Mouse (Mus musculus) CH12.LX (cell line): ENCODE measurements around the gene Eefsec. TPM values are rescaled to one million over a fixed set of nuclear protein-coding genes. Genes with fewer than 3 reads are reported as not detected.

ENCODE experiments used
- DNase-seq: peaks from one replicate; pipeline ENCODE4 v3.0.0-alpha.2; 2013; ENCODE audit errors: extremely low read depth
- H3K27ac ChIP-seq: 2 replicates; pipeline ENCODE4 v1.5.1; 2012; ENCODE audit warnings: low read depth, mild to moderate bottlenecking, control low read depth, moderate library complexity; ENCODE audit not compliant: insufficient read depth
- H3K27me3 ChIP-seq: replicated peaks from 2 replicates; pipeline ENCODE3; 2012; ENCODE audit warnings: inconsistent platforms
- H3K36me3 ChIP-seq, 2 experiments: replicated peaks in 1 of 2; 2 replicates each; pipeline versions ENCODE3 to v1.6.1; 2012; ENCODE audit warnings: inconsistent platforms in 1 of 2, low read length in 1 of 2, mild to moderate bottlenecking in 1 of 2, mixed read lengths in 1 of 2, moderate library complexity in 1 of 2; ENCODE audit not compliant: control insufficient read depth in 1 of 2, insufficient read depth in 1 of 2
- H3K4me1 ChIP-seq, 2 experiments: 2 replicates each; pipeline ENCODE4 v1.6.1; 2012; ENCODE audit warnings: inconsistent platforms in 1 of 2, moderate library complexity in 1 of 2; ENCODE audit not compliant: insufficient read depth in 2 of 2, control insufficient read depth in 1 of 2
- H3K4me2 ChIP-seq: 2 replicates; pipeline ENCODE4 v1.6.1; 2012; ENCODE audit warnings: low read depth, mild to moderate bottlenecking, control low read depth; ENCODE audit not compliant: poor library complexity, insufficient read depth, severe bottlenecking
- H3K4me3 ChIP-seq, 3 experiments: fragments of 150-350 bp in 1 of 3; sonication (generic) in 1 of 3; replicated peaks in 1 of 3; 2 replicates each; pipeline versions ENCODE3 to v1.5.1; 2011 to 2012; ENCODE audit warnings: low read depth in 2 of 3, low read length in 2 of 3, mild to moderate bottlenecking in 2 of 3, moderate library complexity in 2 of 3, control low read depth in 1 of 3, improper control_type of control experiment in 1 of 3, inconsistent platforms in 1 of 3, mixed read lengths in 1 of 3; ENCODE audit not compliant: poor library complexity in 1 of 3
- H3K79me2 ChIP-seq: replicated peaks from 2 replicates; pipeline ENCODE4 v1.6.1; 2012; ENCODE audit warnings: mild to moderate bottlenecking, moderate library complexity; ENCODE audit not compliant: control insufficient read depth, poor library complexity, insufficient read depth, severe bottlenecking; ENCODE audit errors: extremely low read depth
- H3K9ac ChIP-seq: 2 replicates; pipeline ENCODE4 v1.6.1; 2012; ENCODE audit warnings: low read depth, mild to moderate bottlenecking, control low read depth, moderate library complexity; ENCODE audit not compliant: insufficient read depth
- H3K9me3 ChIP-seq: replicated peaks from 2 replicates; pipeline ENCODE3; 2012; ENCODE audit warnings: low read length, inconsistent platforms, mixed read lengths
- CHD2 ChIP-seq: IDR thresholded peaks from 2 replicates; pipeline ENCODE4 v1.6.1; 2011; ENCODE audit warnings: low read length, improper control_type of control experiment
- CTCF ChIP-seq, 2 experiments: IDR thresholded peaks in 1 of 2; conservative IDR thresholded peaks in 1 of 2; 2 replicates each; pipeline ENCODE4 v1.5.1; 2011 to 2012; ENCODE audit warnings: low read depth in 2 of 2, low read length in 2 of 2, improper control_type of control experiment in 1 of 2, inconsistent platforms in 1 of 2, mild to moderate bottlenecking in 1 of 2, moderate library complexity in 1 of 2
- E2F4 ChIP-seq: IDR thresholded peaks from 2 replicates; pipeline ENCODE4 v1.6.1; 2011; ENCODE audit warnings: low read depth, low read length, improper control_type of control experiment; ENCODE audit not compliant: insufficient replicate concordance
- ELF1 ChIP-seq: IDR thresholded peaks from 2 replicates; pipeline ENCODE4 v1.6.1; 2014; ENCODE audit warnings: low read depth, mild to moderate bottlenecking, inconsistent platforms, low read length, improper control_type of control experiment
- GABPA ChIP-seq: IDR thresholded peaks from 2 replicates; pipeline ENCODE4 v1.6.1; 2012; ENCODE audit warnings: low read depth, low read length, improper control_type of control experiment, inconsistent platforms; ENCODE audit not compliant: insufficient replicate concordance
- HCFC1 ChIP-seq: IDR thresholded peaks from 2 replicates; pipeline ENCODE4 v1.6.1; 2012; ENCODE audit warnings: low read depth, mild to moderate bottlenecking, inconsistent platforms, low read length, improper control_type of control experiment
- IRF4 ChIP-seq: IDR thresholded peaks from 2 replicates; pipeline ENCODE4 v1.6.1; 2014; ENCODE audit warnings: low read depth, mild to moderate bottlenecking, inconsistent platforms, low read length, improper control_type of control experiment
- JUN ChIP-seq: IDR thresholded peaks from 2 replicates; pipeline ENCODE4 v1.6.1; 2011; ENCODE audit warnings: low read depth, mild to moderate bottlenecking, low read length, improper control_type of control experiment, moderate library complexity; ENCODE audit not compliant: insufficient read depth
- KAT2A ChIP-seq: IDR thresholded peaks from 2 replicates; pipeline ENCODE4 v1.6.1; 2012; ENCODE audit warnings: low read length, improper control_type of control experiment, inconsistent platforms; ENCODE audit not compliant: insufficient replicate concordance
- MAFK ChIP-seq: IDR thresholded peaks from 2 replicates; pipeline ENCODE4 v1.6.1; 2011; ENCODE audit warnings: low read length, improper control_type of control experiment; ENCODE audit not compliant: insufficient replicate concordance
- MAX ChIP-seq: IDR thresholded peaks from 2 replicates; pipeline ENCODE4 v1.6.1; 2011; ENCODE audit warnings: low read length, improper control_type of control experiment
- MAZ ChIP-seq: IDR thresholded peaks from 2 replicates; pipeline ENCODE4 v1.6.1; 2012; ENCODE audit warnings: low read depth, mild to moderate bottlenecking, inconsistent platforms, low read length, improper control_type of control experiment, moderate library complexity
- MYC ChIP-seq: IDR thresholded peaks from 2 replicates; pipeline ENCODE4 v1.6.1; 2011; ENCODE audit warnings: low read depth, mild to moderate bottlenecking, improper control_type of control experiment, low read length
- NELFE ChIP-seq: IDR thresholded peaks from 2 replicates; pipeline ENCODE4 v1.6.1; 2011; ENCODE audit warnings: low read depth, low read length, improper control_type of control experiment
- NRF1 ChIP-seq: IDR thresholded peaks from 2 replicates; pipeline ENCODE4 v1.6.1; 2014; ENCODE audit warnings: low read depth, mild to moderate bottlenecking, inconsistent platforms, low read length, improper control_type of control experiment, moderate library complexity
- RAD21 ChIP-seq: IDR thresholded peaks from 2 replicates; pipeline ENCODE4 v1.6.1; 2011; ENCODE audit warnings: low read depth, mild to moderate bottlenecking, low read length, improper control_type of control experiment, moderate library complexity
- RCOR1 ChIP-seq: conservative IDR thresholded peaks from 2 replicates; pipeline ENCODE4 v1.6.1; 2012; ENCODE audit warnings: low read depth, mild to moderate bottlenecking, inconsistent platforms, low read length, improper control_type of control experiment
- SIN3A ChIP-seq: IDR thresholded peaks from 2 replicates; pipeline ENCODE4 v1.6.1; 2012; ENCODE audit warnings: low read length, improper control_type of control experiment, inconsistent platforms
- SMC3 ChIP-seq: IDR thresholded peaks from 2 replicates; pipeline ENCODE4 v1.6.1; 2011; ENCODE audit warnings: low read depth, low read length, improper control_type of control experiment
- TBP ChIP-seq: conservative IDR thresholded peaks from 2 replicates; pipeline ENCODE4 v1.6.1; 2011; ENCODE audit warnings: low read depth, low read length, improper control_type of control experiment
- TCF12 ChIP-seq: IDR thresholded peaks from 2 replicates; pipeline ENCODE4 v1.6.1; 2014; ENCODE audit warnings: low read depth, mild to moderate bottlenecking, inconsistent platforms, low read length, improper control_type of control experiment
- UBTF ChIP-seq: IDR thresholded peaks from 2 replicates; pipeline ENCODE4 v1.6.1; 2012; ENCODE audit warnings: low read depth, mild to moderate bottlenecking, inconsistent platforms, low read length, improper control_type of control experiment, moderate library complexity
- USF1 ChIP-seq: IDR thresholded peaks from 2 replicates; pipeline ENCODE4 v1.6.1; 2014; ENCODE audit warnings: low read depth, mild to moderate bottlenecking, inconsistent platforms, low read length, improper control_type of control experiment
- ZC3H11A ChIP-seq: IDR thresholded peaks from 2 replicates; pipeline ENCODE4 v1.6.1; 2012; ENCODE audit warnings: low read depth, mild to moderate bottlenecking, inconsistent platforms, low read length, improper control_type of control experiment
- ZKSCAN1 ChIP-seq: IDR thresholded peaks from 2 replicates; pipeline ENCODE4 v1.6.1; 2012; ENCODE audit warnings: low read depth, inconsistent platforms, low read length, improper control_type of control experiment, borderline replicate concordance
- ZMIZ1 ChIP-seq: IDR thresholded peaks from 2 replicates; pipeline ENCODE4 v1.6.1; 2012; ENCODE audit warnings: low read depth, mild to moderate bottlenecking, inconsistent platforms, low read length, improper control_type of control experiment
- ZNF384 ChIP-seq: IDR thresholded peaks from 2 replicates; pipeline ENCODE4 v1.6.1; 2012; ENCODE audit warnings: low read depth, low read length, improper control_type of control experiment, inconsistent platforms
- dilution Hi-C: fragments of 300-500 bp; cut with MboI; formaldehyde crosslinking; loops from 2 replicates; pipeline ENCODE4 v1.14.3; 2020; ENCODE audit warnings: low sequenced_read_pairs; ENCODE audit not compliant: extremely low pct_unique_long_range_greater_than_20kb, extremely low pct_ligation_motif_present
- in situ Hi-C: fragments of 300-500 bp; cut with MboI; formaldehyde crosslinking; loops from 3 replicates; pipeline ENCODE4 v1.14.3; 2019; ENCODE audit warnings: low sequenced_read_pairs, low pct_ligation_motif_present, low pct_unique_long_range_greater_than_20kb, mixed read lengths
- polyA plus RNA-seq: library from polyadenylated mRNA; unstranded; fragments of >175 nt; gene quantifications from 2 replicates; pipeline ENCODE4 v1.2.1, GENCODE M21; 2012; ENCODE audit warnings: low read depth; ENCODE audit not compliant: insufficient read length
- total RNA-seq, 2 experiments: library from RNA; depleted of rRNA; stranded (reverse); fragments of 300-350 nt in 1 of 2; fragments of >200 nt in 1 of 2; gene quantifications; 2 replicates each; pipeline ENCODE4 v1.2.3; 2012 to 2014

Gene Eefsec
- total and polyA plus RNA-seq, 3 experiments: 26.2 to 48.8 (median 32.1) TPM

DNA sequence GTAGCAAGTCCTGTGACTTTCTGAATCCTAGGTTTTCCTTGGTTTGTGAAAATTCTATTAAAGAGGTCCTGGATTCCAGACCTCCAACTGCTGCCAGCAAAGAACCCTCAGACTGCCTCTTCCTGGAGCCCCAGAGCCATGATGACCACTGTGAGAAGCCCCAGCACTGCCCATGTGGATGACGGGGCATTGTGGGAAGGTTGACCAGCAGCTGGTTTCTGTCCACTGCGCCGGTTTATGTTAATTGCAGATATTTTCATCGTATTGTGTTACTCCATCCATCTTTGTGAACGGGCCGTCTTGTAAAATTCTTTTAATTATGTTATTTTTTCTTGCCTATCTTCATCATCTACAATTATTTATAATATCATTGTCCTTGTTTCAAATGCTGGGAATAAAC, 171.7 kb downstream of the Eefsec start:
- H3K4me3 ChIP-seq: no peak overlapping the region
- no peaks in the 10 kb centered on the region for H3K27me3 ChIP-seq
- H3K4me1 ChIP-seq: no peaks in the 10 kb centered on the region
- H3K9me3 ChIP-seq: no peaks in the 10 kb centered on the region
- dilution Hi-C loops (no loop called here), in situ Hi-C loops (no loop called here)
- no peak overlapping the region for H3K27ac ChIP-seq
- DNase-seq: no peak
- peaks cover 4 to 79% of the 10 kb centered on the region in 2 experiments for H3K36me3 ChIP-seq
- H3K4me2 ChIP-seq: no peak overlapping the region
- TF ChIP-seq TBP (no peak), ZC3H11A (no peak), RAD21 (no peak), SMC3 (no peak), RCOR1 (no peak), MYC (no peak), MAZ (no peak), ZMIZ1 (no peak), MAFK (no peak), USF1 (no peak), MAX (no peak), CHD2 (no peak), UBTF (no peak), NELFE (no peak), IRF4 (no peak), E2F4 (no peak), CTCF (conservative IDR thresholded peaks at IDR 0.05 in 1 of 2, IDR thresholded peaks at IDR 0.05 in 1 of 2; ENCODE audit: low read depth in 2 of 2, low read length in 2 of 2) (no peak), TCF12 (no peak), ELF1 (no peak), JUN (no peak)
- TF ChIP-seq, all 38 proteins: peak for 0
- no peaks in the 10 kb centered on the region for H3K79me2 ChIP-seq
- H3K9ac ChIP-seq: no peak overlapping the region

DNA sequence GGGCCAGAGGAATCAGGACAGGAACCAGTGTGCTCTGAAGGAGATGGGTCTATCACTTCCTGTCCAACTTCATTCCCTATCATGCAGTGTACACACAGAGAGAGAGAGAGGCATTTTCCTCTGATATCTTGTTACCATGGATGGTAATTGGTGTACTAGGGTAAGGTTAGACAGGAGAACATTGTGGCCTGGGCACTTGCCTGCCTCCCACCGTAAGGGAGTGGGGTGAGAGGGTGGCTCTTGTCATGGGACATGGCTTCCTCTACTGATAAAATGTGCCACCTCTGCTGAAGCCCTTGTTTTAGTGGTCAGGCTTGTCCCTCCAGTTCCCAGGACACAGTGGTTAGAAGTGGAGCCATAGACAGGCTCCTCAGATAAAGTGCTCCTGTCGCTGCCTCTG, 178.4 kb downstream of the Eefsec start:
- DNase-seq: no peak
- H3K9ac ChIP-seq: no peak overlapping the region
- no peak overlapping the region for H3K4me3 ChIP-seq
- H3K27me3 ChIP-seq: no peaks in the 10 kb centered on the region
- no peak overlapping the region for H3K4me2 ChIP-seq
- no peaks in the 10 kb centered on the region for H3K4me1 ChIP-seq
- dilution Hi-C loops (no loop called here), in situ Hi-C loops (no loop called here)
- H3K36me3 ChIP-seq: peaks cover 4 to 87% of the 10 kb centered on the region in 2 experiments
- H3K9me3 ChIP-seq: no peaks in the 10 kb centered on the region
- no peak overlapping the region for H3K27ac ChIP-seq
- no peaks in the 10 kb centered on the region for H3K79me2 ChIP-seq
- TF ChIP-seq E2F4: no peak
- TF ChIP-seq KAT2A: no peak
- TF ChIP-seq GABPA: no peak
- TF ChIP-seq SIN3A: no peak
- no peak for TF ChIP-seq NRF1
- TF ChIP-seq MAX: no peak
- no peak for TF ChIP-seq ZKSCAN1
- TF ChIP-seq HCFC1: no peak
- no peak for TF ChIP-seq TBP
- no peak for TF ChIP-seq ZNF384
- no peak for TF ChIP-seq SMC3
